In the genomic region with DNA sequence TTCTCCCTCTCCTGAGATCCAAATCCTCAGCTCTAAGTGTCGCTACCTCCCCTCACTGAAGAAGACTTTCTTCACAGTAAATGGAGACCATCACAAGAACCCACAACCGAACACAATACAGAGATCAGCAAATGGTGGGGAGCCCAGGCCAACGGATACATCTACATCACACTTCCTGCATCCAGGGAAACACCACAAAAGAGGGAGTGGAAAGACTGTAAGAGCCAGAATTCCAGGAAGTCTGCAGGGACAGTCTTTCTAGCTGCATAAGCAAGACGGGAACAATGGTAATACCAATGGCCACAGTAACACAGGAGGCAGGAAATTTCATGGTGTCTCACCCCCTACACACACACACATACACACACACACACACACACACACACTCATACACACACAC, we compare ENCODE assay signal across 28 mouse cellular contexts. TPM values are rescaled to one million over a fixed set of nuclear protein-coding genes. Genes with fewer than 3 reads are reported as not detected.
DNase-seq lines count a peak whose midpoint lies in the region; ATAC-seq and TF ChIP-seq lines count a peak whose summit lies in the region.
"Had no signal": no experiment of that assay in that cellular context is flagged by ENCODE, and none has a peak within 500 bp of the region (broad histone marks: within the 10 kb centered on the region; RNA-seq: fewer than 3 reads in every experiment).

No protein-coding gene starts in this region.

- peaks cover 7% of the 10 kb centered on the region; the same call in 1 of the 2 replicates for H3K4me1 ChIP-seq in heart, embryonic 11.5 days (ENCODE audit: control insufficient read depth, insufficient read depth, low read length)
- H3K4me1 ChIP-seq in heart, embryonic 15.5 days (replicated peaks) = peaks cover 6% of the 10 kb centered on the region; the same call in 1 of the 2 replicates
- peaks cover 5% of the 10 kb centered on the region for H3K4me1 ChIP-seq in ES-Bruce4 (ENCODE audit: control insufficient read depth, insufficient read depth, low read length)
- peaks cover 2% of the 10 kb centered on the region; the same call in 1 of the 2 replicates for H3K4me1 ChIP-seq in heart, embryonic 16.5 days (ENCODE audit: control insufficient read depth, insufficient read depth, low read length)
- H3K4me1 ChIP-seq: liver, embryonic 13.5 days had no signal

- no peak overlapping the region for H3K27ac ChIP-seq in heart, embryonic 11.5 days (ENCODE audit: low read depth, low read length)
- 0 out of 2 replicates have a peak overlapping the region, but pooled peaks have one; percentile 11 for H3K27ac ChIP-seq in heart, embryonic 15.5 days
- peak overlapping the region; percentile 26; the same call in 1 of the 2 replicates for H3K27ac ChIP-seq in ES-Bruce4 (ENCODE audit: insufficient read depth, low read length)
- H3K27ac ChIP-seq in heart, embryonic 16.5 days (ENCODE audit: low read length) = no peak overlapping the region; the same call in 1 of the 2 replicates
- H3K27ac ChIP-seq: embryonic facial prominence, embryonic 10.5 days; hindbrain, embryonic 13.5 days; kidney, embryonic 15.5 days; liver, embryonic 13.5 days; lung, embryonic 15.5 days; neural tube, embryonic 12.5 days had no signal

- intact Hi-C loops in heart, postnatal 25 days (cut with DNase I) = loop anchor here (5.0 to 10.0 kb wide), 3 partner anchors 133 to 875 kb away; no protein-coding TSS in a partner anchor

- no peak for TF ChIP-seq POLR2A in ES-Bruce4 (IDR thresholded peaks at IDR 0.05; ENCODE audit: insufficient read depth, low read length)

- H3K9ac ChIP-seq in heart, embryonic 11.5 days (ENCODE audit: low read depth, low read length) = no peak overlapping the region
- no peak overlapping the region for H3K9ac ChIP-seq in heart, embryonic 15.5 days
- no peak overlapping the region for H3K9ac ChIP-seq in ES-Bruce4 (ENCODE audit: low read depth, poor library complexity, severe bottlenecking)
- no peak overlapping the region for H3K9ac ChIP-seq in heart, embryonic 16.5 days (ENCODE audit: low read length)
- H3K9ac ChIP-seq: forebrain, postnatal 0 days; hindbrain, embryonic 13.5 days; kidney, embryonic 15.5 days; liver, embryonic 13.5 days; lung, embryonic 15.5 days; neural tube, embryonic 12.5 days had no signal

- H3K4me2 ChIP-seq in heart, embryonic 11.5 days = no peak overlapping the region
- H3K4me2 ChIP-seq in heart, embryonic 15.5 days = no peak overlapping the region
- H3K4me2 ChIP-seq in heart, embryonic 16.5 days (ENCODE audit: low read depth, low read length) = no peak overlapping the region
- H3K4me2 ChIP-seq: hindbrain, embryonic 13.5 days; kidney, embryonic 15.5 days; liver, embryonic 13.5 days; lung, embryonic 15.5 days; neural tube, embryonic 12.5 days had no signal

- peak; percentile 96 for DNase-seq in heart, adult 11 months
- no peak for DNase-seq in heart, postnatal 25 days (ENCODE audit: low spot score)
- DNase-seq: adrenal gland, adult 2 months; cerebellum, adult 11-12 months; cerebellum, postnatal 10 days; forebrain, postnatal 0 days; kidney, adult 11 months; kidney, postnatal 36 days; liver, embryonic 13.5 days; midbrain, embryonic 14.5 days; right cerebral cortex, postnatal 14 days; spleen, adult 18-20 months; thymus, postnatal 25 days had no signal

- no peaks in the 10 kb centered on the region for H3K36me3 ChIP-seq in heart, embryonic 11.5 days (ENCODE audit: control insufficient read depth, insufficient read depth, low read length)
- no peaks in the 10 kb centered on the region for H3K36me3 ChIP-seq in heart, embryonic 15.5 days
- H3K36me3 ChIP-seq in ES-Bruce4 (ENCODE audit: control insufficient read depth, insufficient read depth, low read length, poor library complexity, severe bottlenecking) = no peaks in the 10 kb centered on the region
- no peaks in the 10 kb centered on the region for H3K36me3 ChIP-seq in heart, embryonic 16.5 days (ENCODE audit: control insufficient read depth, insufficient read depth)
- H3K36me3 ChIP-seq: embryonic facial prominence, embryonic 10.5 days; G1E; hindbrain, embryonic 13.5 days; kidney, embryonic 15.5 days; liver, embryonic 13.5 days; lung, embryonic 15.5 days; neural tube, embryonic 12.5 days had no signal

- H3K9me3 ChIP-seq in heart, embryonic 11.5 days (replicated peaks; ENCODE audit: control insufficient read depth, low read length) = no peaks in the 10 kb centered on the region
- H3K9me3 ChIP-seq in heart, embryonic 15.5 days (replicated peaks) = no peaks in the 10 kb centered on the region
- no peaks in the 10 kb centered on the region for H3K9me3 ChIP-seq in ES-Bruce4 (replicated peaks; ENCODE audit: control insufficient read depth, insufficient read depth, low read length, poor library complexity, severe bottlenecking)
- H3K9me3 ChIP-seq in heart, embryonic 16.5 days (replicated peaks; ENCODE audit: control insufficient read depth, low read length) = no peaks in the 10 kb centered on the region
- H3K9me3 ChIP-seq: embryonic facial prominence, embryonic 10.5 days; G1E; hindbrain, embryonic 13.5 days; kidney, embryonic 15.5 days; liver, embryonic 13.5 days; lung, embryonic 15.5 days; megakaryocyte, embryonic 14.5 days; neural tube, embryonic 12.5 days had no signal

- no peak for TF ChIP-seq CTCF in ES-Bruce4 (IDR thresholded peaks at IDR 0.05; ENCODE audit: low read depth, low read length)

- H3K27me3 ChIP-seq in heart, embryonic 11.5 days (ENCODE audit: control insufficient read depth, insufficient read depth, low read length) = no peaks in the 10 kb centered on the region
- no peaks in the 10 kb centered on the region for H3K27me3 ChIP-seq in heart, embryonic 15.5 days
- no peaks in the 10 kb centered on the region for H3K27me3 ChIP-seq in ES-Bruce4 (ENCODE audit: control insufficient read depth, insufficient read depth, low read length, poor library complexity, severe bottlenecking)
- H3K27me3 ChIP-seq in heart, embryonic 16.5 days (ENCODE audit: control insufficient read depth, insufficient read depth, low read length) = no peaks in the 10 kb centered on the region
- H3K27me3 ChIP-seq: hindbrain, embryonic 13.5 days; kidney, embryonic 15.5 days; liver, embryonic 13.5 days; lung, embryonic 15.5 days; neural tube, embryonic 12.5 days; Patski had no signal

- no peak for ATAC-seq in heart, embryonic 11.5 days (replicated peaks; ENCODE audit: insufficient number of reproducible peaks, low FRiP score, low TSS enrichment)
- no peak; the same call in 1 of the 2 replicates for ATAC-seq in heart, embryonic 15.5 days (replicated peaks; ENCODE audit: insufficient number of reproducible peaks, insufficient read depth, low FRiP score, low read depth)
- ATAC-seq in heart, embryonic 16.5 days (replicated peaks; ENCODE audit: extremely low read depth, insufficient read depth, low FRiP score) = peak; percentile 49; the same call in 1 of the 2 replicates
- no peak for ATAC-seq in granulocyte monocyte progenitor cell, adult 5-6 weeks (replicated peaks; ENCODE audit: poor library complexity, severe bottlenecking)
- ATAC-seq: forebrain, postnatal 0 days; Patski had no signal

- H3K4me3 ChIP-seq in heart, embryonic 11.5 days (ENCODE audit: low read depth, low read length) = no peak overlapping the region
- no peak overlapping the region for H3K4me3 ChIP-seq in heart, embryonic 15.5 days
- H3K4me3 ChIP-seq in ES-Bruce4 (ENCODE audit: low read depth, low read length) = no peak overlapping the region
- no peak overlapping the region for H3K4me3 ChIP-seq in heart, embryonic 16.5 days (ENCODE audit: low read length)
- H3K4me3 ChIP-seq: embryonic facial prominence, embryonic 10.5 days; hindbrain, embryonic 13.5 days; kidney, embryonic 15.5 days; liver, embryonic 13.5 days; lung, embryonic 15.5 days; megakaryocyte, embryonic 14.5 days; neural tube, embryonic 12.5 days had no signal

- WGBS in heart, embryonic 11.5 days (ENCODE audit: insufficient replicate concordance) = 61% methylated on average over 4 of the region's 4 CpGs
- 55% methylated on average over 4 of the region's 4 CpGs for WGBS in heart, embryonic 15.5 days
- 56% methylated on average over 4 of the region's 4 CpGs for WGBS in heart, embryonic 16.5 days

- TF ChIP-seq EP300 in ES-Bruce4 (IDR thresholded peaks at IDR 0.05; ENCODE audit: insufficient read depth, low read depth, low read length) = no peak

RNA-seq across cellular contexts. Expression of a gene that starts 55.3 kb away (rescaled TPM):
- 0.70 TPM in 1 of 2 replicates, not detected in the other for polyA plus RNA-seq in heart, embryonic 11.5 days (2014; fragmentation: Nextera tagmentation; extraction: Ambion mirVana)
- 1.8 and 2.9 TPM in 2 replicates for polyA plus RNA-seq in heart, embryonic 15.5 days (2015; fragmentation: Nextera tagmentation; extraction: Ambion mirVana)
- total RNA-seq in heart, postnatal 25 days (2021) = not detected
- polyA plus RNA-seq in ES-Bruce4 (2011; ENCODE audit: insufficient read depth, insufficient read length, low read depth, missing spikeins) = not detected in 2 replicates
- polyA plus RNA-seq in heart, embryonic 16.5 days (2015; fragmentation: Nextera tagmentation; extraction: Ambion mirVana) = 1.6 and 2.2 TPM in 2 replicates
- not detected in 2 replicates for total RNA-seq in granulocyte monocyte progenitor cell, adult 5-6 weeks (2014; fragmentation: Nextera tagmentation)
- not detected in 2 replicates for total RNA-seq in granulocyte monocyte progenitor cell, adult 5-6 weeks (2017)
- total RNA-seq: adrenal gland, adult 2 months; adrenal gland, postnatal 4 days; G1E; gastrocnemius, adult 18-20 months had no signal
- polyA plus RNA-seq: adrenal gland, adult 2 months; G1E; hindbrain, embryonic 13.5 days; neural tube, embryonic 12.5 days; Patski had no signal

Comparison
In these comparisons a context has a peak if more than half of its experiments do, and no peak if none do; other contexts are left out.
1. H3K27ac ChIP-seq: peak in heart, embryonic 15.5 days (single experiment) and ES-Bruce4 (single experiment); none in heart, embryonic 11.5 days (single experiment) and heart, embryonic 16.5 days (single experiment).